28 mouse cellular contexts compared by ENCODE assay signal in genomic region chr19:38232087-38232486, GRCm38 (mm10). TPM values are rescaled to one million over a fixed set of nuclear protein-coding genes. Genes with fewer than 3 reads are reported as not detected.
DNase-seq lines count a peak whose midpoint lies in the region; ATAC-seq and TF ChIP-seq lines count a peak whose summit lies in the region.
"Had no signal": no experiment of that assay in that cellular context is flagged by ENCODE, and none has a peak within 500 bp of the region (broad histone marks: within the 10 kb centered on the region; RNA-seq: fewer than 3 reads in every experiment).

No protein-coding gene starts in this region.

- peaks cover 4% of the 10 kb centered on the region; the same call in 1 of the 2 replicates for H3K9me3 ChIP-seq in kidney, embryonic 16.5 days (ENCODE audit: low read length)
- H3K9me3 ChIP-seq: G1E; neural tube, embryonic 15.5 days had no signal

- no peak for TF ChIP-seq POLR2A in kidney, adult 2 months (IDR thresholded peaks at IDR 0.05; ENCODE audit: low read depth, low read length)

- no peak overlapping the region for H3K4me2 ChIP-seq in kidney, embryonic 16.5 days (replicated peaks; ENCODE audit: low read depth, low read length)
- H3K4me2 ChIP-seq: liver, embryonic 12.5 days; midbrain, embryonic 12.5 days; neural tube, embryonic 15.5 days had no signal

- intact Hi-C loops in heart, postnatal 25 days (cut with DNase I) = no loop called here

- ATAC-seq in kidney, embryonic 16.5 days (ENCODE audit: low FRiP score, low TSS enrichment) = peak; percentile 77
- ATAC-seq: activated CD4-positive, CD25-positive, alpha-beta regulatory T cell, adult 4 months; forebrain, embryonic 16.5 days; hindbrain, postnatal 0 days; intestine, embryonic 16.5 days; liver, embryonic 12.5 days had no signal

- H3K4me3 ChIP-seq in kidney, adult 2 months (ENCODE audit: insufficient read depth, low read depth, low read length) = no peak overlapping the region
- no peak overlapping the region for H3K4me3 ChIP-seq in kidney, embryonic 16.5 days (ENCODE audit: low read length)
- H3K4me3 ChIP-seq: liver, embryonic 12.5 days; midbrain, embryonic 12.5 days; neural tube, embryonic 15.5 days had no signal

- H3K27ac ChIP-seq in kidney, adult 2 months (ENCODE audit: insufficient read depth, low read depth, low read length) = no peak overlapping the region
- peak overlapping the region; percentile 49; the same call in 1 of the 2 replicates for H3K27ac ChIP-seq in kidney, embryonic 16.5 days (ENCODE audit: low read length)
- H3K27ac ChIP-seq: hindbrain, postnatal 0 days; liver, embryonic 12.5 days; midbrain, embryonic 12.5 days; neural tube, embryonic 15.5 days had no signal

- no peak for TF ChIP-seq CTCF in kidney, adult 2 months (conservative IDR thresholded peaks at IDR 0.05; ENCODE audit: insufficient read depth, insufficient read length, low read depth, low read length)

- H3K36me3 ChIP-seq in kidney, adult 2 months (ENCODE audit: control insufficient read depth, insufficient read depth, low read length) = no peaks in the 10 kb centered on the region
- H3K36me3 ChIP-seq in kidney, embryonic 16.5 days (ENCODE audit: insufficient read depth, low read length) = no peaks in the 10 kb centered on the region
- H3K36me3 ChIP-seq: G1E; liver, embryonic 12.5 days; midbrain, embryonic 12.5 days; neural tube, embryonic 15.5 days had no signal

- no peaks in the 10 kb centered on the region for H3K4me1 ChIP-seq in kidney, adult 2 months (ENCODE audit: control insufficient read depth, insufficient read depth, low read length)
- 0 out of 2 replicates have a peak, but pooled peaks cover 4% of the 10 kb centered on the region for H3K4me1 ChIP-seq in kidney, embryonic 16.5 days (ENCODE audit: insufficient read depth, low read length)
- H3K4me1 ChIP-seq: liver, embryonic 12.5 days; neural tube, embryonic 15.5 days had no signal

- H3K9ac ChIP-seq in kidney, embryonic 16.5 days (replicated peaks; ENCODE audit: low read length) = no peak overlapping the region
- H3K9ac ChIP-seq: liver, embryonic 12.5 days; midbrain, embryonic 12.5 days; neural tube, embryonic 15.5 days had no signal

- DNase-seq in heart, adult 11 months = peak; percentile 73
- DNase-seq in heart, postnatal 25 days (ENCODE audit: low spot score) = no peak
- DNase-seq in kidney, adult 2 months = peak; percentile 55
- DNase-seq in kidney, postnatal 4 days = peak; percentile 9 to 16
- no peak for DNase-seq in adrenal gland, postnatal 10 days
- DNase-seq in heart, adult 18-20 months = no peak
- DNase-seq: adrenal gland, postnatal 14 days; B cell, adult 2 months; cerebellum, adult 9-11 months; gastrocnemius, postnatal 36 days; layer of hippocampus, postnatal 36 days; lung, adult 18-20 months; lung, postnatal 14 days; right cerebral cortex, adult 18-20 months; right cerebral cortex, postnatal 4 days; thymus, postnatal 25 days had no signal

- 14% methylated on average over 8 of the region's 8 CpGs for WGBS in kidney, adult 2 months
- 6% methylated on average over 8 of the region's 8 CpGs for WGBS in kidney, embryonic 16.5 days

- H3K27me3 ChIP-seq in kidney, adult 2 months (replicated peaks; ENCODE audit: control insufficient read depth, insufficient read depth, low read length) = 0 out of 2 replicates have a peak, but pooled peaks cover 1% of the 10 kb centered on the region
- no peaks in the 10 kb centered on the region for H3K27me3 ChIP-seq in kidney, embryonic 16.5 days (ENCODE audit: insufficient read depth, low read length)
- H3K27me3 ChIP-seq: CH12.LX; liver, embryonic 12.5 days; midbrain, embryonic 12.5 days; neural tube, embryonic 15.5 days had no signal

RNA-seq across cellular contexts. Expression of gene Fra10ac1, which starts 8.1 kb away (rescaled TPM):
- 10 to 100 TPM; 12.3 to 12.4 TPM for total RNA-seq in heart, postnatal 25 days (2021)
- polyA plus RNA-seq in kidney, adult 2 months (2012; rRNA removed) = 4.0 and 4.8 TPM in 2 replicates
- 37.2 and 39.6 TPM in 2 replicates for polyA plus RNA-seq in kidney, embryonic 16.5 days (2015; fragmentation: Nextera tagmentation; extraction: Ambion mirVana)
- total RNA-seq in adrenal gland, postnatal 10 days (2021) = 10 to 100 TPM; 13.4 to 18.8 TPM
- total RNA-seq in heart, adult 18-20 months (2021) = 10 to 100 TPM; 12.3 to 13.8 TPM

RNA-seq across cellular contexts. Expression of gene Lgi1, which starts 32.2 kb away (rescaled TPM):
- total RNA-seq in heart, postnatal 25 days (2021) = 1 to 10 TPM; 2.9 to 5.0 TPM
- 0.10 and 0.28 TPM in 2 replicates for polyA plus RNA-seq in kidney, adult 2 months (2012; rRNA removed)
- 1.5 and 2.0 TPM in 2 replicates for polyA plus RNA-seq in kidney, embryonic 16.5 days (2015; fragmentation: Nextera tagmentation; extraction: Ambion mirVana)
- 1 to 10 TPM; 3.2 to 5.8 TPM for total RNA-seq in adrenal gland, postnatal 10 days (2021)
- 1 to 10 TPM; 3.3 to 5.3 TPM for total RNA-seq in heart, adult 18-20 months (2021)
- total RNA-seq: hematopoietic stem cell, adult 5-6 weeks; megakaryocyte, adult 5-6 weeks had no signal
- polyA plus RNA-seq: activated CD4-positive, CD25-positive, alpha-beta regulatory T cell, adult 4 months; G1E had no signal

Comparison
In these comparisons a context has a peak if more than half of its experiments do, and no peak if none do; other contexts are left out.
1. DNase-seq: peak in heart, adult 11 months (single experiment), kidney, adult 2 months (single experiment) and kidney, postnatal 4 days (2 of 2); none in heart, postnatal 25 days (single experiment), adrenal gland, postnatal 10 days (single experiment) and heart, adult 18-20 months (0 of 2).